Mouse (Mus musculus) liver, embryonic 14.5 days (tissue): ENCODE measurements around the gene Aldh1l1. TPM values are rescaled to one million over a fixed set of nuclear protein-coding genes. Genes with fewer than 3 reads are reported as not detected.

Source experiments
- ATAC-seq: fragments of 200-750 bp; cut with Nextera tagmentation; 2 replicates; pipeline ENCODE4 v1.8.0; 2017; ENCODE audit warnings: moderate number of reproducible peaks, mild to moderate bottlenecking, moderate library complexity; ENCODE audit not compliant: insufficient read depth
- DNase-seq, 3 experiments: peaks; one replicate each; pipeline ENCODE4 v3.0.0-alpha.2; 2012 to 2013; ENCODE audit warnings: low read depth in 3 of 3, low spot score in 3 of 3
- H3K27ac ChIP-seq: fragments of 300-500 bp; sonication (generic); 2 replicates; pipeline ENCODE4 v1.5.1; 2014; ENCODE audit warnings: moderate library complexity, mild to moderate bottlenecking, control low read depth, inconsistent platforms
- H3K27me3 ChIP-seq: fragments of 300-500 bp; sonication (generic); 2 replicates; pipeline ENCODE4 v1.6.1; 2014; ENCODE audit warnings: mild to moderate bottlenecking, low read length, moderate library complexity; ENCODE audit not compliant: control insufficient read depth, insufficient read depth
- H3K36me3 ChIP-seq: fragments of 300-500 bp; sonication (generic); replicated peaks from 2 replicates; pipeline ENCODE4 v1.6.1; 2014; ENCODE audit warnings: low read depth; ENCODE audit not compliant: control insufficient read depth, insufficient read depth
- H3K4me1 ChIP-seq, 2 experiments: fragments of 200-500 bp in 1 of 2; fragments of 300-500 bp in 1 of 2; sonication (generic) in 1 of 2; replicated peaks; 2 replicates each; pipeline ENCODE4 v1.6.1; 2012 to 2014; ENCODE audit warnings: antibody characterized with exemption in 1 of 2, inconsistent platforms in 1 of 2, low read length in 1 of 2; ENCODE audit not compliant: control insufficient read depth in 2 of 2, insufficient read depth in 2 of 2
- H3K4me2 ChIP-seq: fragments of 300-500 bp; sonication (generic); 2 replicates; pipeline ENCODE4 v1.6.1; 2014; ENCODE audit warnings: low read depth, mild to moderate bottlenecking, control low read depth, moderate library complexity
- H3K4me3 ChIP-seq, 2 experiments: fragments of 200-500 bp in 1 of 2; fragments of 300-500 bp in 1 of 2; sonication (generic) in 1 of 2; 2 replicates each; pipeline ENCODE4 v1.5.1; 2012 to 2014; ENCODE audit warnings: low read depth in 2 of 2, low read length in 2 of 2, mild to moderate bottlenecking in 2 of 2, control low read depth in 1 of 2, inconsistent platforms in 1 of 2, moderate library complexity in 1 of 2; ENCODE audit not compliant: insufficient read depth in 1 of 2
- H3K9ac ChIP-seq: fragments of 300-500 bp; sonication (generic); replicated peaks from 2 replicates; pipeline ENCODE4 v1.6.1; 2014; ENCODE audit warnings: mild to moderate bottlenecking, control low read depth, moderate library complexity
- H3K9me3 ChIP-seq: fragments of 300-500 bp; sonication (generic); 2 replicates; pipeline ENCODE4 v1.6.1; 2016; ENCODE audit warnings: low read length, mixed read lengths; ENCODE audit not compliant: control insufficient read depth
- CTCF ChIP-seq: IDR thresholded peaks from 2 replicates; pipeline ENCODE4 v1.5.1; 2016; ENCODE audit warnings: antibody characterized with exemption, low read depth, control low read depth
- EP300 ChIP-seq: IDR thresholded peaks from 2 replicates; pipeline ENCODE4 v1.6.1; 2016; ENCODE audit warnings: antibody characterized with exemption, low read depth
- WGBS: fragments of 180-500 bp; shearing (Covaris S2); extraction: QIAGEN DNeasy Blood & Tissue Kit; methylation state at CpG from one replicate; pipeline ENCODE4 v1.1.7; 2014; ENCODE audit not compliant: insufficient replicate concordance; 5-methylcytosine and 5-hydroxymethylcytosine counted together
- polyA plus RNA-seq, 2 experiments: library from polyadenylated mRNA; depleted of rRNA in 1 of 2; stranded (reverse) in 1 of 2; unstranded in 1 of 2; fragments of >200 nt; fragmentation: Nextera tagmentation in 1 of 2; extraction: Ambion mirVana in 1 of 2; gene quantifications; 2 replicates each; pipeline versions ENCODE4 v1.2.1 to v1.2.3; 2012 to 2014

Gene Aldh1l1
- polyA plus RNA-seq, 2 experiments, result 9.2 to 10.6 TPM

DNA sequence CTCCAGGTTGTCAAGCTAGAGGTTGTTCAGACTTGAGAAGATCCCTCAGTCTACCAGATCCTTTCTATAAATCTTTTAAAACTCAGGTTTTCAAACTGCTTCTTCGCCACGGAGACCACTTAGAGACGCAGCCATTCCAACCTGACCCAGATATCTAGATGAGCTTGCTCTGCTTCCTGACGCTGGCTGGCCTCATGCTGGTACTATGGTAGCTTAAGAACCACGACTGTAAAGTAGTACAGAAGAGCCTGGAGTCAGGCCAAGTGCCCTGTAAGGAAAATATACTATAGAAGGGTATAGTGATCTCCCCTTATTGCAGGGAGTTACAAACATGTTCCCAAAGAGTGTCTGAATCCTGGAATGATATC is 119.1 kb downstream of the Aldh1l1 start:
- Histone ChIP-seq H3K4me3 (peak overlapping the region; percentile 71 to 81), H3K9me3 (no peaks in the 10 kb centered on the region), H3K27me3 (no peaks in the 10 kb centered on the region), H3K4me1 (peaks cover 49 to 57% of the 10 kb centered on the region in 2 experiments), H3K9ac (peak overlapping the region; percentile 71), H3K4me2 (peak overlapping the region; percentile 74), H3K27ac (peak overlapping the region; percentile 12), H3K36me3 (no peaks in the 10 kb centered on the region)
- no peak for DNase-seq
- 8% methylated on average over 5 of the region's 5 CpGs for WGBS
- no peak for ATAC-seq
- TF ChIP-seq EP300 (no peak), CTCF (no peak)

DNA sequence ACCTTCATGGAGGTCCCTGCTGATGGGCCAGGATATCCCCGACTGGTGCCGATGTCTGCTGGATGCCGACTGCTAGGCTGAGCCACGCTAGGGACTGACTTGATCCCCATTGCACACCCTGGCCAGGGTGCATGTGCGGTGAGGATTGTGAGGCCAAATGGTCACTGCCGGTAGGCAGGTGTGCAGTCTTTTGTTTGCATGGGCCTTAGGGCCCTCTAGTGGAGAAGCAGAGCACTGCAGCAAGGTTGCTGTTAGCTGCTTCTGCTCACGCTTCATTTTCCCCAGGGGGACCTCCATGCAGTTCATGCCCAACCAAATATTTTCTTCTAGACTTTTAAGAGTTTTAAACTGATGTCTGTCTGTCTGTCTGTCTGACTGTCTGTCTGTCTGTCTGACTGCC is 120.3 kb downstream of the Aldh1l1 start:
- no peak overlapping the region; the same call in 1 of the 2 replicates for H3K9ac ChIP-seq
- no peaks in the 10 kb centered on the region for H3K36me3 ChIP-seq
- no peaks in the 10 kb centered on the region for H3K27me3 ChIP-seq
- H3K4me1 ChIP-seq, result peaks cover 49 to 59% of the 10 kb centered on the region in 2 experiments
- DNase-seq (peak; percentile 73 to 76 (median 76)), ATAC-seq (no peak)
- TF ChIP-seq CTCF, result peak; percentile 98
- no peak for TF ChIP-seq EP300
- H3K4me3 ChIP-seq, result no peak overlapping the region
- 21% methylated on average over 7 of the region's 7 CpGs for WGBS
- H3K4me2 ChIP-seq, result peak overlapping the region; percentile 43
- no peaks in the 10 kb centered on the region for H3K9me3 ChIP-seq
- H3K27ac ChIP-seq, result peak overlapping the region; percentile 42

DNA sequence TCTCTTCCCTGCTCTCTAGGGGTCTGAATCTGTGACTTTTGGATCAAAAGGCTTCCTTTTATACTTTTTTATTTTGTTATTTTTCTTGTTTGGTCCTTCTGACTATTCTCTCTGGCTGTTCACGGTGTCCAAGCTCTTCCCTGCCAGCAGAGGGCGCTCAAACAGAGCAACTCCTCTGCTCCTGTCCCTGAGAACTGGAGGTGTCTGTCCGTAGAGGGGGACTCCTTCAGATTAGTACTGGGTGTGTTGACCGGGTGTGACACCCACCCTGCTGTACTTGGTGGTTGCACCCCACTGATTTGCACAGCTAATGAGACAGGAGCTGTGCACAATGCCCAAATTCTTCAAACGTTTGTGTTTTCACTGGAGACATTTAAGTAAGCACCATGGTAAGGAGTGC is 121.0 kb downstream of the Aldh1l1 start:
- TF ChIP-seq CTCF (peak; percentile 97), EP300 (no peak)
- H3K36me3 ChIP-seq, result no peaks in the 10 kb centered on the region
- peak overlapping the region; percentile 42 for H3K27ac ChIP-seq
- peak; percentile 81 to 86 (median 81) for DNase-seq
- no peak overlapping the region for H3K4me3 ChIP-seq
- no peaks in the 10 kb centered on the region for H3K27me3 ChIP-seq
- 7% methylated on average over 5 of the region's 5 CpGs for WGBS
- peak overlapping the region; percentile 43 for H3K4me2 ChIP-seq
- H3K9ac ChIP-seq, result no peak overlapping the region; the same call in 1 of the 2 replicates
- no peaks in the 10 kb centered on the region for H3K9me3 ChIP-seq
- peaks cover 47 to 56% of the 10 kb centered on the region in 2 experiments for H3K4me1 ChIP-seq
- ATAC-seq, result peak; percentile 13; the same call in 1 of the 2 replicates

GRCm38 (mm10) chr6:90608186-90608585 is 122.0 kb downstream of the Aldh1l1 start:
- DNase-seq, result peak; percentile 64 to 68 (median 65)
- TF ChIP-seq EP300 (peak; percentile 71), CTCF (peak; percentile 97)
- H3K27ac ChIP-seq, result peak overlapping the region; percentile 50
- H3K36me3 ChIP-seq, result no peaks in the 10 kb centered on the region
- H3K9me3 ChIP-seq, result no peaks in the 10 kb centered on the region
- 12% methylated on average over 6 of the region's 6 CpGs for WGBS
- no peaks in the 10 kb centered on the region for H3K27me3 ChIP-seq
- ATAC-seq, result peak; percentile 65
- 0 out of 2 replicates have a peak overlapping the region, but pooled peaks have one; percentile 2 for H3K9ac ChIP-seq
- no peak overlapping the region for H3K4me3 ChIP-seq
- H3K4me1 ChIP-seq, result peaks cover 41 to 53% of the 10 kb centered on the region in 2 experiments
- H3K4me2 ChIP-seq, result peak overlapping the region; percentile 14

DNA sequence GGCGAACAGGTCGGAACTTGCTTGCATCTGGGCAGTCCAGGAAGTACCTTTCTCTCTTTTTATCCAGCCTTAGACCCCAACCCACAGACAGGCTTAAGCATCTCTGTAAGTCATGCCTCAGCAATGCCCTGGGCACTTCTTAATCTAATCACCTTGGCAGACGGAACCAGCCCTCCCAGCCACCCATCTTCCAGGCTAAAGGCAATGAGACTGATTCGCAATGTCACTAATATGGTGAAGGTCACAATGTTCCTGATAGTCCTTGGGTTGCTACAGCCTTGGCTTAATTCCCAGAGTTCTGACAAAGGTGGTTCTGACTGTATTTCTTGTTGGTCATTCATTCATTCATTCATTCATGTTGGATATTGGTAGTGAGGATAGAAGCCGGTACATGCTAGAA is 124.0 kb downstream of the Aldh1l1 start:
- no peak overlapping the region for H3K4me2 ChIP-seq
- no peaks in the 10 kb centered on the region for H3K27me3 ChIP-seq
- H3K4me3 ChIP-seq, result no peak overlapping the region
- no peaks in the 10 kb centered on the region for H3K36me3 ChIP-seq
- TF ChIP-seq CTCF (no peak), EP300 (no peak)
- no peak for ATAC-seq
- H3K27ac ChIP-seq, result no peak overlapping the region; the same call in 1 of the 2 replicates
- H3K9ac ChIP-seq, result no peak overlapping the region
- peaks cover 35 to 49% of the 10 kb centered on the region in 2 experiments for H3K4me1 ChIP-seq
- H3K9me3 ChIP-seq, result no peaks in the 10 kb centered on the region
- DNase-seq, result no peak
- 82% methylated on average over 5 of the region's 5 CpGs for WGBS
